Comparison of ENCODE assay signal across 18 mouse cellular contexts in the genomic region with DNA sequence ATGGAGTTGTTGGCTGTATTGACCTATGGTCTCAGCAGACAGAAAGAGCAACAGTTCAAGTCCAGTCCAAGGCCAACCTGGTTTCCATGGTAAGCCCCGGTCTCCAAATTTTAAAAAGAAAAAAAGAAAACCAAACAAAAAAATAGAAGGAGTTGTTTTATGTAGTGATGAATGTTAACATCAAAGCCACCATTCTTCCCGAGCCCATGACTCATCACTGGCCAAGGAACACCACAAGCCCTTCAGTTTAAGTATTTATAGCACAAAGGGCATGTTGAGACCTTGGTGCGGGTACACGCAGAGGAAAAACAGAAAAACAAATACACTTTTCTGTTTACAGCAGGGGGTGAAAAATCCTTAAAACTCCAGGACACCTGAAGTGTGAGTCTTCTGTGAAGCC. TPM values are rescaled to one million over a fixed set of nuclear protein-coding genes. Genes with fewer than 3 reads are reported as not detected.
DNase-seq lines count a peak whose midpoint lies in the region; ATAC-seq and TF ChIP-seq lines count a peak whose summit lies in the region.
"Had no signal": no experiment of that assay in that cellular context is flagged by ENCODE, and none has a peak within 500 bp of the region (broad histone marks: within the 10 kb centered on the region; RNA-seq: fewer than 3 reads in every experiment).

No protein-coding gene starts in this region.

- H3K27me3 ChIP-seq in intestine, embryonic 16.5 days (replicated peaks; ENCODE audit: control insufficient read depth, insufficient read depth, low read length) = no peaks in the 10 kb centered on the region
- no peaks in the 10 kb centered on the region for H3K27me3 ChIP-seq in intestine, postnatal 0 days (replicated peaks; ENCODE audit: control insufficient read depth, insufficient read depth, low read length)
- H3K27me3 ChIP-seq in myocyte (ENCODE audit: control insufficient read depth, insufficient read depth, insufficient read length) = no peaks in the 10 kb centered on the region
- H3K27me3 ChIP-seq: forebrain, embryonic 15.5 days; limb, embryonic 12.5 days; megakaryocyte, embryonic 14.5 days; stomach, embryonic 15.5 days had no signal

- H3K9me3 ChIP-seq in intestine, embryonic 16.5 days (ENCODE audit: control insufficient read depth, low read length) = no peaks in the 10 kb centered on the region
- no peaks in the 10 kb centered on the region for H3K9me3 ChIP-seq in intestine, postnatal 0 days (ENCODE audit: control insufficient read depth)
- H3K9me3 ChIP-seq: forebrain, embryonic 15.5 days; limb, embryonic 12.5 days; stomach, embryonic 15.5 days had no signal

- no peak overlapping the region for H3K9ac ChIP-seq in intestine, embryonic 16.5 days (ENCODE audit: low read depth, low read length)
- no peak overlapping the region for H3K9ac ChIP-seq in intestine, postnatal 0 days (ENCODE audit: low read depth, low read length)
- H3K9ac ChIP-seq: forebrain, embryonic 15.5 days; hindbrain, embryonic 14.5 days; limb, embryonic 12.5 days; liver, embryonic 14.5 days; stomach, embryonic 15.5 days had no signal

- H3K27ac ChIP-seq in intestine, embryonic 16.5 days (ENCODE audit: low read length) = peak overlapping the region; percentile 33; the same call in 1 of the 2 replicates
- no peak overlapping the region for H3K27ac ChIP-seq in intestine, postnatal 0 days (ENCODE audit: low read depth, low read length)
- H3K27ac ChIP-seq: forebrain, embryonic 15.5 days; hindbrain, embryonic 14.5 days; limb, embryonic 12.5 days; liver, embryonic 14.5 days; stomach, embryonic 15.5 days had no signal

- no peak for TF ChIP-seq CTCF in intestine, postnatal 0 days (IDR thresholded peaks at IDR 0.05; ENCODE audit: low read depth)

- no peak overlapping the region for H3K4me3 ChIP-seq in intestine, embryonic 16.5 days (ENCODE audit: low read length)
- H3K4me3 ChIP-seq in intestine, postnatal 0 days (ENCODE audit: low read depth, low read length) = no peak overlapping the region
- H3K4me3 ChIP-seq in myocyte = no peak overlapping the region
- H3K4me3 ChIP-seq: forebrain, embryonic 15.5 days; limb, embryonic 12.5 days; megakaryocyte, embryonic 14.5 days; stomach, embryonic 15.5 days had no signal

- H3K79me2 ChIP-seq in myocyte (ENCODE audit: control insufficient read depth, insufficient read depth) = no peaks in the 10 kb centered on the region

- 0 out of 2 replicates have a peak, but pooled peaks cover 5% of the 10 kb centered on the region for H3K4me1 ChIP-seq in intestine, embryonic 16.5 days (ENCODE audit: control insufficient read depth, insufficient read depth, low read length)
- no peaks in the 10 kb centered on the region for H3K4me1 ChIP-seq in intestine, postnatal 0 days (replicated peaks; ENCODE audit: control insufficient read depth, insufficient read depth, low read length)
- H3K4me1 ChIP-seq: limb, embryonic 12.5 days; megakaryocyte, embryonic 14.5 days; stomach, embryonic 15.5 days had no signal

- no peak for TF ChIP-seq POLR2A in myocyte (IDR thresholded peaks at IDR 0.05; ENCODE audit: insufficient read length, low read depth)

- H3ac ChIP-seq in myocyte (ENCODE audit: control insufficient read depth, insufficient read length) = no peak overlapping the region

- ATAC-seq in intestine, embryonic 16.5 days = no peak
- ATAC-seq in intestine, postnatal 0 days = no peak
- ATAC-seq in erythroid progenitor cell, adult 5-6 weeks (replicated peaks; ENCODE audit: low FRiP score, poor library complexity, severe bottlenecking) = no peak
- ATAC-seq: forebrain, embryonic 15.5 days had no signal

- no peak overlapping the region for H3K4me2 ChIP-seq in intestine, embryonic 16.5 days (ENCODE audit: low read depth, low read length)
- no peak overlapping the region for H3K4me2 ChIP-seq in intestine, postnatal 0 days (replicated peaks; ENCODE audit: low read depth)
- H3K4me2 ChIP-seq in myocyte (ENCODE audit: low read depth) = peak overlapping the region; percentile 58
- H3K4me2 ChIP-seq: forebrain, embryonic 15.5 days; hindbrain, embryonic 14.5 days; limb, embryonic 12.5 days; stomach, embryonic 15.5 days had no signal

- WGBS in intestine, embryonic 16.5 days = 69% methylated on average over 4 of the region's 4 CpGs
- WGBS in intestine, postnatal 0 days = 63% methylated on average over 4 of the region's 4 CpGs

- DNase-seq in adrenal gland, adult 2 months = peak; percentile 74
- DNase-seq in adrenal gland, postnatal 4 days (ENCODE audit: low spot score in 2 of 2) = no peak
- peak; percentile 69 for DNase-seq in adrenal gland, adult 8-10 months
- DNase-seq in layer of hippocampus, postnatal 14 days (ENCODE audit: low spot score in 2 of 2) = no peak
- DNase-seq: embryo, embryonic 11 days; kidney, adult 18-20 months; kidney, postnatal 36 days; lung, postnatal 10 days had no signal

- no peaks in the 10 kb centered on the region for H3K36me3 ChIP-seq in intestine, embryonic 16.5 days (ENCODE audit: control insufficient read depth, insufficient read depth, low read length)
- no peaks in the 10 kb centered on the region for H3K36me3 ChIP-seq in intestine, postnatal 0 days (ENCODE audit: control insufficient read depth, insufficient read depth)
- no peaks in the 10 kb centered on the region for H3K36me3 ChIP-seq in myocyte (ENCODE audit: control insufficient read depth, insufficient read depth)
- H3K36me3 ChIP-seq: forebrain, embryonic 15.5 days; limb, embryonic 12.5 days; stomach, embryonic 15.5 days had no signal

TF ChIP-seq in myocyte, 11 proteins besides CTCF, POLR2A, EP300 and RAD21:
- TF ChIP-seq CEBPB (IDR thresholded peaks at IDR 0.05; ENCODE audit: insufficient read depth, poor library complexity, severe bottlenecking) (no peak), MYOD1 (IDR thresholded peaks at IDR 0.05; ENCODE audit: control insufficient read depth in 1 of 3, insufficient read length in 2 of 3, low read depth in 2 of 3) (no peak), TCF3 (IDR thresholded peaks at IDR 0.05; ENCODE audit: insufficient read length, low read depth) (no peak), POLR2AphosphoS2 (IDR thresholded peaks at IDR 0.05; ENCODE audit: insufficient read length, low read depth) (no peak), E2F4 (IDR thresholded peaks at IDR 0.05; ENCODE audit: insufficient read depth) (no peak), SRF (IDR thresholded peaks at IDR 0.05; ENCODE audit: control insufficient read depth, insufficient read length, low read depth) (no peak), USF1 (IDR thresholded peaks at IDR 0.05; ENCODE audit: low read depth) (no peak), MAX (IDR thresholded peaks at IDR 0.05; ENCODE audit: low read depth) (no peak), TCF12 (IDR thresholded peaks at IDR 0.05; ENCODE audit: insufficient read depth, poor library complexity, severe bottlenecking) (no peak), REST (IDR thresholded peaks at IDR 0.05; ENCODE audit: insufficient read depth, insufficient read length) (no peak), MYOG (IDR thresholded peaks at IDR 0.05; ENCODE audit: control insufficient read depth in 1 of 3, insufficient read depth in 1 of 3, insufficient read length in 2 of 3, low read depth in 2 of 3) (no peak)

RNA-seq across cellular contexts. Expression of a gene that starts 49.5 kb away (rescaled TPM):
- 1,000 to 10,000 TPM in 1 of 2 experiments, 100 to 1,000 TPM in 1; 895 to 1,063 TPM for total RNA-seq in adrenal gland, adult 2 months (2021)
- 299 and 315 TPM in 2 replicates for polyA plus RNA-seq in adrenal gland, adult 2 months (2012; rRNA removed)
- total RNA-seq in adrenal gland, postnatal 4 days (2021) = 100 to 1,000 TPM; 515 to 519 TPM
- 149 and 153 TPM in 2 replicates for polyA plus RNA-seq in intestine, embryonic 16.5 days (2015; fragmentation: Nextera tagmentation; extraction: Ambion mirVana)
- 173 and 185 TPM in 2 replicates for polyA plus RNA-seq in intestine, postnatal 0 days (2015; fragmentation: Nextera tagmentation; extraction: Ambion mirVana)
- total RNA-seq in adrenal gland, adult 8-10 months (2022) = 1,000 to 10,000 TPM in 2 of 4 experiments, 100 to 1,000 TPM in 2; 953 to 1,190 (median 1,047) TPM
- 44.3 TPM for polyA plus RNA-seq in myocyte (2012; fragmentation: generic; extraction: Trizol)
- not detected in 2 replicates for total RNA-seq in erythroid progenitor cell, adult 5-6 weeks (2015; ENCODE audit: low replicate concordance)
- total RNA-seq in erythroid progenitor cell, adult 5-6 weeks (2017; ENCODE audit: low replicate concordance) = not detected in 2 replicates
- 1,000 to 10,000 TPM; 3,147 to 3,263 TPM for total RNA-seq in layer of hippocampus, postnatal 14 days (2021)

Comparison
In these comparisons a context has a peak if more than half of its experiments do, and no peak if none do; other contexts are left out.
1. DNase-seq: peak in adrenal gland, adult 2 months (single experiment) and adrenal gland, adult 8-10 months (single experiment); none in adrenal gland, postnatal 4 days (0 of 2) and layer of hippocampus, postnatal 14 days (0 of 2).
2. RNA of a gene that starts 49.5 kb away (total RNA-seq): 3,147 to 3,263 TPM in layer of hippocampus, postnatal 14 days, 953 to 1,190 TPM in adrenal gland, adult 8-10 months, 895 to 1,063 TPM in adrenal gland, adult 2 months and 515 to 519 TPM in adrenal gland, postnatal 4 days; not detected in erythroid progenitor cell, adult 5-6 weeks; every median in the first group is over 100 times any median in the second.